Mouse (Mus musculus) intestine, postnatal 0 days (tissue): ENCODE results near the gene Nav1. TPM values are rescaled to one million over a fixed set of nuclear protein-coding genes. Genes with fewer than 3 reads are reported as not detected.

Experiments
- ATAC-seq: fragments of 200-750 bp; cut with Nextera tagmentation; 2 replicates; pipeline ENCODE4 v1.8.0; 2017; ENCODE audit warnings: mild to moderate bottlenecking, moderate TSS enrichment, moderate library complexity
- H3K27ac ChIP-seq: fragments of 300-500 bp; sonication (generic); 2 replicates; pipeline ENCODE4 v1.5.1; 2014; ENCODE audit warnings: mild to moderate bottlenecking, low read depth, low read length, moderate library complexity
- H3K27me3 ChIP-seq: fragments of 300-500 bp; sonication (generic); replicated peaks from 2 replicates; pipeline ENCODE4 v1.6.1; 2014; ENCODE audit warnings: low read length, mixed read lengths; ENCODE audit not compliant: control insufficient read depth, insufficient read depth
- H3K36me3 ChIP-seq: fragments of 300-500 bp; sonication (generic); 2 replicates; pipeline ENCODE4 v1.6.1; 2014; ENCODE audit warnings: mild to moderate bottlenecking, moderate library complexity; ENCODE audit not compliant: control insufficient read depth, insufficient read depth
- H3K4me1 ChIP-seq: fragments of 300-500 bp; sonication (generic); replicated peaks from 2 replicates; pipeline ENCODE4 v1.6.1; 2014; ENCODE audit warnings: antibody characterized with exemption, low read length, mixed read lengths; ENCODE audit not compliant: control insufficient read depth, insufficient read depth
- H3K4me2 ChIP-seq: fragments of 300-500 bp; sonication (generic); replicated peaks from 2 replicates; pipeline ENCODE4 v1.6.1; 2014; ENCODE audit warnings: low read depth, mild to moderate bottlenecking, moderate library complexity
- H3K4me3 ChIP-seq: fragments of 300-500 bp; sonication (generic); 2 replicates; pipeline ENCODE4 v1.5.1; 2014; ENCODE audit warnings: low read depth, low read length
- H3K9ac ChIP-seq: fragments of 300-500 bp; sonication (generic); 2 replicates; pipeline ENCODE4 v1.6.1; 2014; ENCODE audit warnings: mild to moderate bottlenecking, low read depth, low read length
- H3K9me3 ChIP-seq: fragments of 300-500 bp; sonication (generic); 2 replicates; pipeline ENCODE4 v1.6.1; 2016; ENCODE audit warnings: mixed run types; ENCODE audit not compliant: control insufficient read depth
- CTCF ChIP-seq: sonication (generic); IDR thresholded peaks from 2 replicates; pipeline ENCODE4 v1.5.1; 2016; ENCODE audit warnings: low read depth, mild to moderate bottlenecking, control low read depth, antibody characterized with exemption, moderate library complexity
- WGBS: fragments of 180-500 bp; shearing (Covaris S2); extraction: QIAGEN DNeasy Blood & Tissue Kit; methylation state at CpG from one replicate; pipeline ENCODE4 v1.1.7; 2014; 5-methylcytosine and 5-hydroxymethylcytosine counted together
- polyA plus RNA-seq: library from polyadenylated mRNA; unstranded; fragments of >200 nt; fragmentation: Nextera tagmentation; extraction: Ambion mirVana; gene quantifications from 2 replicates; pipeline ENCODE4 v1.2.1, GENCODE M21; 2015

Gene Nav1
- polyA plus RNA-seq, 1 experiment from 2014 or later: 3.4 TPM

DNA sequence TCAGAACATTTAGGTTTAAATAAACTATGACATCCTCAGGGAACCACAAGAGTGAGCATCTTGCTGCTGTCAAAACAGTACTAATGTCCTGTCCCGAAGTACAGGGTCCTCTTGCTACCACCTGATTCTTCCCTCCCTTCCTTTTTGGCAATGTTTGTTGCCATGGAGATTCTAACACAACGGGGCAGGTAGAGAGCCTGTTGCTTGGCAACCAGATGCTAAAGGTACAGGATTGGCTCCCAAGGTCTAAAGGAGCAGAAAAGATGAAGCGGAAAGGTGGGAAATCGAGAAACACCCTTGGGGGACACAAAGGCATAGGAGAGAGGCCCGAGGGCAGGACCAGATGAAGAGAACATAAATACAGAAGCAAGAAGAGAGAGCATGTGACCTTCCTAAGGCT is 17.6 kb upstream of the Nav1 start:
- Histone ChIP-seq H3K4me3 (no peak overlapping the region), H3K27me3 (no peaks in the 10 kb centered on the region), H3K9me3 (no peaks in the 10 kb centered on the region), H3K4me2 (no peak overlapping the region), H3K9ac (no peak overlapping the region), H3K36me3 (no peaks in the 10 kb centered on the region), H3K27ac (no peak overlapping the region), H3K4me1 (no peaks in the 10 kb centered on the region)
- no peak for ATAC-seq
- no peak for TF ChIP-seq CTCF
- WGBS: 68% methylated on average over 5 of the region's 5 CpGs

DNA sequence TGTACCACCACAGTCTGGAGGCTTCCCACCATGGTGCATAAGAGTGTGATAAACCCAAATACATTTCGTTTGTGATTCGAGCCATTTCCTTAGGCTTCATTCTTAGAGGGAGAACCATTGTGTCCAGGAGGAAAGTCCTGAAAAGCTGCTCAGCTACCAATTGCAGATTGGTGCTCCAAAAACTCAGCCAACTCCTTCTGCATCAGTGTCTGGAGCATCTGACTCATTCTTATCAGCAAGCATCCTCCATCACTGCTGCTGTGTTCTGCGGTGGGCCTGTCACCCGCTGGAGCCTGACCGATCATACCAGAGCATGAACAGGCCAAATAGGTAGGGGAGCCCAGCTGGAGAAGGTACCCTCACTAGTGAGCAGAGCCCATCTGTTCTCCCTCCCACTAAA is 16.0 kb upstream of the Nav1 start:
- no peaks in the 10 kb centered on the region for H3K27me3 ChIP-seq
- H3K9me3 ChIP-seq: no peaks in the 10 kb centered on the region
- no peak overlapping the region for H3K4me3 ChIP-seq
- H3K9ac ChIP-seq: no peak overlapping the region
- no peak overlapping the region for H3K4me2 ChIP-seq
- H3K4me1 ChIP-seq: no peaks in the 10 kb centered on the region
- no peak for TF ChIP-seq CTCF
- no peak overlapping the region for H3K27ac ChIP-seq
- ATAC-seq: no peak
- 84% methylated on average over 5 of the region's 5 CpGs for WGBS
- no peaks in the 10 kb centered on the region for H3K36me3 ChIP-seq

DNA sequence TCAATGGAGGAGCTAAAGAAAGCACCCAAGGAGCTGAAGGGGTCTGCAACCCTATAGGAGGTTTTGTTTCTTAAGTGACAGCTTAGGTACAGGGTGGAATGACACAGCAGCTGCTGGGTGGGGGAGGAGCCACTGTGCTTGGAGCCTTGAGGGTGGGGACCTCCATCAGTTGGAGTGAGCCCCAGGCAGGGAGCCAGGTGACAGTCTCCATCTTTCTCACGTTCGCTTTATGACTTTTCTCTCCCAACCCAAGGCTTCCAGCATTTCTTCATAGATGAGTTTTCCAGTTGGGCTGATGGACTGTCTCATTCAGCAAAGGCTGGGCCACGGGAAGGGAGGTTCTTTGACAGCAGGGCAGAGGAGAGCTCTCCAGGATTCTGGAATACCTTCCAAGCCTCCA is 14.2 kb upstream of the Nav1 start:
- WGBS: 58% methylated on average over 3 of the region's 3 CpGs
- H3K4me2 ChIP-seq: no peak overlapping the region

GRCm38 (mm10) chr1:135619932-135620391 is 12.9 kb upstream of the Nav1 start:
- no peak for ATAC-seq
- H3K4me2 ChIP-seq: no peak overlapping the region
- 25% methylated on average over 7 of the region's 7 CpGs for WGBS
- H3K9me3 ChIP-seq: no peaks in the 10 kb centered on the region
- TF ChIP-seq CTCF: no peak
- no peaks in the 10 kb centered on the region for H3K4me1 ChIP-seq
- no peaks in the 10 kb centered on the region for H3K27me3 ChIP-seq
- H3K27ac ChIP-seq: no peak overlapping the region
- no peaks in the 10 kb centered on the region for H3K36me3 ChIP-seq
- H3K4me3 ChIP-seq: no peak overlapping the region
- no peak overlapping the region for H3K9ac ChIP-seq

More for the DNA sequence above, 14.2 kb upstream of the Nav1 start:
- no peak overlapping the region for H3K27ac ChIP-seq
- no peak overlapping the region for H3K9ac ChIP-seq
- ATAC-seq: no peak
- TF ChIP-seq CTCF: no peak
- H3K9me3 ChIP-seq: no peaks in the 10 kb centered on the region
- H3K4me1 ChIP-seq: no peaks in the 10 kb centered on the region
- H3K36me3 ChIP-seq: no peaks in the 10 kb centered on the region
- H3K27me3 ChIP-seq: no peaks in the 10 kb centered on the region
- no peak overlapping the region for H3K4me3 ChIP-seq

- Histone ChIP-seq H3K4me1 (no peaks in the 10 kb centered on the region), H3K36me3 (no peaks in the 10 kb centered on the region), H3K27me3 (no peaks in the 10 kb centered on the region), H3K4me2 (no peak overlapping the region), H3K9me3 (no peaks in the 10 kb centered on the region), H3K27ac (no peak overlapping the region), H3K4me3 (no peak overlapping the region), H3K9ac (no peak overlapping the region)
- TF ChIP-seq CTCF: no peak
- no peak for ATAC-seq
- 76% methylated on average over 7 of the region's 7 CpGs for WGBS
These were observed 12.0 kb upstream of the Nav1 start for GRCm38 (mm10) chr1:135619130-135619529.

GRCm38 (mm10) chr1:135617344-135617743 is 10.2 kb upstream of the Nav1 start:
- ATAC-seq: no peak

More at GRCm38 (mm10) chr1:135617344-135617743, 10.2 kb upstream of the Nav1 start:
- no peaks in the 10 kb centered on the region for H3K9me3 ChIP-seq
- no peak overlapping the region for H3K9ac ChIP-seq
- H3K36me3 ChIP-seq: no peaks in the 10 kb centered on the region
- no peaks in the 10 kb centered on the region for H3K4me1 ChIP-seq
- H3K27me3 ChIP-seq: no peaks in the 10 kb centered on the region
- no peak overlapping the region for H3K27ac ChIP-seq
- WGBS: 76% methylated on average over 3 of the region's 3 CpGs
- H3K4me3 ChIP-seq: no peak overlapping the region
- H3K4me2 ChIP-seq: no peak overlapping the region
- no peak for TF ChIP-seq CTCF
